Mouse (Mus musculus): ENCODE measurements around the gene Hdgfl2.

GRCm38 (mm10) chr17:56148790-56149618 is 69.6 kb downstream of the Hdgfl2 start:
- TF ChIP-seq CTCF (IDR thresholded peaks at IDR 0.05; ENCODE audit: low read depth): no peak
- no peak for TF ChIP-seq EP300 (IDR thresholded peaks at IDR 0.05; ENCODE audit: low read depth)

All from liver, embryonic 14.5 days (tissue).